Comparison of ENCODE assay signal across 19 mouse cellular contexts in genomic region chr3:81752955-81753354, GRCm38 (mm10).
DNase-seq lines count a peak whose midpoint lies in the region; ATAC-seq and TF ChIP-seq lines count a peak whose summit lies in the region.
"Had no signal": no experiment of that assay in that cellular context is flagged by ENCODE, and none has a peak within 500 bp of the region (broad histone marks: within the 10 kb centered on the region; RNA-seq: fewer than 3 reads in every experiment).

No protein-coding gene starts in this region.

- H3K4me3 ChIP-seq in limb, embryonic 13.5 days = no peak overlapping the region
- no peak overlapping the region for H3K4me3 ChIP-seq in limb, embryonic 10.5 days
- H3K4me3 ChIP-seq in limb, embryonic 14.5 days (replicated peaks; ENCODE audit: low read length) = no peak overlapping the region

- TF ChIP-seq POLR2A in limb, embryonic 14.5 days (IDR thresholded peaks at IDR 0.05; ENCODE audit: borderline replicate concordance, extremely low read depth, insufficient read depth, insufficient read length) = no peak

- H3K9ac ChIP-seq in limb, embryonic 13.5 days = no peak overlapping the region
- H3K9ac ChIP-seq in limb, embryonic 14.5 days (ENCODE audit: low read depth, low read length, severe bottlenecking) = no peak overlapping the region

- no peak overlapping the region for H3K27ac ChIP-seq in limb, embryonic 13.5 days
- no peak overlapping the region for H3K27ac ChIP-seq in limb, embryonic 10.5 days
- no peak overlapping the region for H3K27ac ChIP-seq in limb, embryonic 14.5 days (replicated peaks; ENCODE audit: low read depth, low read length)

- no peaks in the 10 kb centered on the region for H3K9me3 ChIP-seq in limb, embryonic 13.5 days
- no peaks in the 10 kb centered on the region for H3K9me3 ChIP-seq in limb, embryonic 10.5 days (replicated peaks)
- H3K9me3 ChIP-seq in limb, embryonic 14.5 days (ENCODE audit: control insufficient read depth, low read length) = no peaks in the 10 kb centered on the region

- no peak overlapping the region for H3K4me2 ChIP-seq in limb, embryonic 13.5 days (replicated peaks)
- no peak overlapping the region for H3K4me2 ChIP-seq in limb, embryonic 14.5 days (replicated peaks; ENCODE audit: low read depth, low read length, severe bottlenecking)

- peak; percentile 67; the same call in 1 of the 2 replicates for ATAC-seq in limb, embryonic 13.5 days (ENCODE audit: low FRiP score, low read depth)
- peak; percentile 62; the same call in 1 of the 2 replicates for ATAC-seq in limb, embryonic 14.5 days (ENCODE audit: low FRiP score, low read depth)
- ATAC-seq in CD4-positive, CD25-positive, alpha-beta regulatory T cell, adult 4 months = no peak
- ATAC-seq: activated CD4-positive, CD25-positive, alpha-beta regulatory T cell, adult 4 months; Patski had no signal

- WGBS in limb, embryonic 13.5 days = 34% methylated on average over 4 of the region's 4 CpGs
- WGBS in limb, embryonic 10.5 days = 80% methylated on average over 4 of the region's 4 CpGs
- WGBS in limb, embryonic 14.5 days = 24% methylated on average over 4 of the region's 4 CpGs

- H3K4me1 ChIP-seq in limb, embryonic 13.5 days = peaks cover 26% of the 10 kb centered on the region
- peaks cover 21% of the 10 kb centered on the region; the same call in 1 of the 2 replicates for H3K4me1 ChIP-seq in limb, embryonic 10.5 days
- H3K4me1 ChIP-seq in limb, embryonic 14.5 days (ENCODE audit: control insufficient read depth, insufficient read depth, low read length) = peaks cover 12% of the 10 kb centered on the region; the same call in 1 of the 2 replicates

- no peaks in the 10 kb centered on the region for H3K36me3 ChIP-seq in limb, embryonic 13.5 days
- H3K36me3 ChIP-seq in limb, embryonic 10.5 days = no peaks in the 10 kb centered on the region
- H3K36me3 ChIP-seq in limb, embryonic 14.5 days (ENCODE audit: control insufficient read depth, insufficient read depth, low read length) = no peaks in the 10 kb centered on the region
- H3K36me3 ChIP-seq: G1E had no signal

- H3K27me3 ChIP-seq in limb, embryonic 13.5 days = no peaks in the 10 kb centered on the region
- H3K27me3 ChIP-seq in limb, embryonic 10.5 days (ENCODE audit: low read depth, poor library complexity, severe bottlenecking) = no peaks in the 10 kb centered on the region
- no peaks in the 10 kb centered on the region for H3K27me3 ChIP-seq in limb, embryonic 14.5 days (ENCODE audit: control insufficient read depth, insufficient read depth, low read length)
- H3K27me3 ChIP-seq: CH12.LX had no signal

- no peak for DNase-seq in limb, embryonic 10.5 days (ENCODE audit: low spot score)
- no peak for DNase-seq in limb, embryonic 14.5 days (ENCODE audit: low spot score)
- DNase-seq: adrenal gland, adult 2 months; adrenal gland, adult 8-10 months; adrenal gland, postnatal 10 days; adrenal gland, postnatal 14 days; adrenal gland, postnatal 25 days; adrenal gland, postnatal 36 days; B cell, adult 2 months; cerebellum, adult 11 months; cerebellum, adult 11-12 months; cerebellum, adult 18-20 months; cerebellum, adult 2 months had no signal
